Mouse (Mus musculus) lung, postnatal 0 days (tissue): ENCODE measurements around the gene Apol10a.

Source experiments
- CTCF ChIP-seq: IDR thresholded peaks from 2 replicates; pipeline ENCODE4 v1.5.1; 2016; ENCODE audit warnings: antibody characterized with exemption, mild to moderate bottlenecking
- EP300 ChIP-seq: IDR thresholded peaks from 2 replicates; pipeline ENCODE4 v1.6.1; 2016; ENCODE audit warnings: antibody characterized with exemption, mild to moderate bottlenecking, control low read depth

DNA sequence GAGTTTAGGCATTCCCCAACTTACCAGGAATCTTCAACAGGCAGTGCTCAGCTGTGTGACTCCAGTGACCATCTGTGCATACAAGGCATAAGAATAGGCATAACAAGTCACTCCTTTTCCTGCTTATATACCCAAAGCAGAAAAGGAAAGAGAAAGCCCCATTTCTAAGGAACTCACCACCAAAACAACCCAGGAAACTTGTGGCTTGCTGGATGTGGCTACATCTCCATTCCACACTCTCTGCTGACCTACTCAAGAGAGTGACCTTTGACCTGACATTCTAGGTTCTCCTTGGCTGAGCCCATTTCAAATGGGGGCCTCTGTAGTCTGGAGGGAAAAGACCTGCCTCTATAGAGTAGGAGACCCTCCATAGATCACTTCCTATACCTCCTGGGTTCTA lies 56.4 kb downstream of the Apol10a start, which contains the start of gene Apol7c:
- TF ChIP-seq EP300: no peak
- TF ChIP-seq CTCF: no peak
